Mouse (Mus musculus) adrenal gland, postnatal 14 days (tissue): ENCODE data around the gene Ttc7b. TPM values are rescaled to one million over a fixed set of nuclear protein-coding genes. Genes with fewer than 3 reads are reported as not detected.

Source experiments
- DNase-seq: peaks from one replicate; pipeline ENCODE4 v3.0.0; 2021; ENCODE audit warnings: mixed read lengths
- total RNA-seq: library from RNA; stranded (reverse); gene quantifications from 2 replicates; pipeline ENCODE4 v1.2.3, GENCODE M21; 2021

The Ttc7b gene
- total RNA-seq, 1 experiment from 2014 or later = 72.5 TPM

- no peak for DNase-seq
Observed at GRCm38 (mm10) chr12:100331806-100332205, 188.8 kb downstream of the Ttc7b start.

GRCm38 (mm10) chr12:100330234-100330633 is 190.4 kb downstream of the Ttc7b start:
- no peak for DNase-seq

- no peak for DNase-seq
Observed at GRCm38 (mm10) chr12:100328998-100329397, 191.6 kb downstream of the Ttc7b start.

GRCm38 (mm10) chr12:100328557-100328956 is 192.1 kb downstream of the Ttc7b start:
- DNase-seq = no peak

GRCm38 (mm10) chr12:100326732-100327131 is 193.9 kb downstream of the Ttc7b start:
- peak; percentile 77 for DNase-seq

- no peak for DNase-seq
Observed at GRCm38 (mm10) chr12:100325618-100326017, 195.0 kb downstream of the Ttc7b start.

GRCm38 (mm10) chr12:100325212-100325611 is 195.4 kb downstream of the Ttc7b start:
- DNase-seq = no peak

GRCm38 (mm10) chr12:100323641-100324040 is 197.0 kb downstream of the Ttc7b start:
- no peak for DNase-seq

GRCm38 (mm10) chr12:100322225-100322624 is 198.4 kb downstream of the Ttc7b start:
- DNase-seq = no peak

- DNase-seq = peak; percentile 38
Observed at GRCm38 (mm10) chr12:100321545-100321944, 199.1 kb downstream of the Ttc7b start.

- no peak for DNase-seq
Observed at GRCm38 (mm10) chr12:100319746-100320145, 200.9 kb downstream of the Ttc7b start.

GRCm38 (mm10) chr12:100317936-100318335 is 202.7 kb downstream of the Ttc7b start:
- peak; percentile 28 for DNase-seq

- DNase-seq = peak; percentile 60
Observed at GRCm38 (mm10) chr12:100316094-100316493, 204.5 kb downstream of the Ttc7b start.

- DNase-seq = no peak
Observed at GRCm38 (mm10) chr12:100315119-100315885, 205.3 kb downstream of the Ttc7b start.

GRCm38 (mm10) chr12:100313785-100314375 is 206.7 kb downstream of the Ttc7b start:
- DNase-seq = no peak

- no peak for DNase-seq
Observed at GRCm38 (mm10) chr12:100313209-100313608, 207.4 kb downstream of the Ttc7b start.

GRCm38 (mm10) chr12:100310471-100311392 is 209.9 kb downstream of the Ttc7b start:
- peak; percentile 25 for DNase-seq

GRCm38 (mm10) chr12:100309201-100309600 is 211.4 kb downstream of the Ttc7b start:
- DNase-seq = no peak

- DNase-seq = peak; percentile 90
Observed at GRCm38 (mm10) chr12:100307501-100308260, 212.9 kb downstream of the Ttc7b start.

GRCm38 (mm10) chr12:100306336-100306735 is 214.3 kb downstream of the Ttc7b start:
- no peak for DNase-seq

- DNase-seq = no peak
Observed at GRCm38 (mm10) chr12:100305051-100305673, 215.5 kb downstream of the Ttc7b start.
